Mouse (Mus musculus): ENCODE results near the gene Isg20.

The Isg20 gene

GRCm38 (mm10) chr7:78903174-78903870 is 9.9 kb upstream of the Isg20 start:
- CTCF ChIA-PET: no interaction called here

- CTCF ChIA-PET: no interaction called here
These were observed 9.0 kb upstream of the Isg20 start for GRCm38 (mm10) chr7:78904175-78904574.

- CTCF ChIA-PET: no interaction called here
These were observed 4.2 kb upstream of the Isg20 start for GRCm38 (mm10) chr7:78909026-78909425.

GRCm38 (mm10) chr7:78910336-78911098 is 2.7 kb upstream of the Isg20 start:
- CTCF ChIA-PET: no interaction called here

- CTCF ChIA-PET: no interaction called here
These were observed 2.0 kb upstream of the Isg20 start for GRCm38 (mm10) chr7:78911209-78911608.

- CTCF ChIA-PET: interaction anchor here (0.7 kb wide), 2 partner anchors 20 to 133 kb away, joined by 3 read pairs; no protein-coding TSS in a partner anchor
These were observed 811 bp upstream of the Isg20 start for GRCm38 (mm10) chr7:78912253-78912973.

- CTCF ChIA-PET: no interaction called here
These were observed 673 bp downstream of the Isg20 start for GRCm38 (mm10) chr7:78913649-78914544.

- CTCF ChIA-PET: no interaction called here
These were observed 1.3 kb downstream of the Isg20 start for GRCm38 (mm10) chr7:78914545-78914845.

GRCm38 (mm10) chr7:78914896-78915510 is 1.8 kb downstream of the Isg20 start:
- CTCF ChIA-PET: no interaction called here

GRCm38 (mm10) chr7:78918686-78919085 is 5.5 kb downstream of the Isg20 start:
- CTCF ChIA-PET: no interaction called here

- CTCF ChIA-PET: no interaction called here
These were observed 9.3 kb downstream of the Isg20 start for GRCm38 (mm10) chr7:78922506-78922905.

- CTCF ChIA-PET: no interaction called here
These were observed 11.1 kb downstream of the Isg20 start for GRCm38 (mm10) chr7:78924300-78924699.

GRCm38 (mm10) chr7:78924796-78925195 is 11.6 kb downstream of the Isg20 start:
- CTCF ChIA-PET: no interaction called here

- CTCF ChIA-PET: no interaction called here
These were observed 12.5 kb downstream of the Isg20 start for GRCm38 (mm10) chr7:78925680-78926079.

- CTCF ChIA-PET: no interaction called here
These were observed 12.9 kb downstream of the Isg20 start for GRCm38 (mm10) chr7:78926156-78926555.

GRCm38 (mm10) chr7:78927266-78927665 is 14.0 kb downstream of the Isg20 start:
- CTCF ChIA-PET: no interaction called here

- CTCF ChIA-PET: no interaction called here
These were observed 25.9 kb downstream of the Isg20 start for GRCm38 (mm10) chr7:78938957-78939602.

GRCm38 (mm10) chr7:78940971-78941370 is 27.7 kb downstream of the Isg20 start:
- CTCF ChIA-PET: no interaction called here

GRCm38 (mm10) chr7:78942544-78942943 is 29.3 kb downstream of the Isg20 start:
- CTCF ChIA-PET: no interaction called here

GRCm38 (mm10) chr7:78953886-78954572 is 40.8 kb downstream of the Isg20 start:
- CTCF ChIA-PET: no interaction called here

Measured in spleen, embryonic (tissue).